Mouse (Mus musculus) spleen, embryonic (tissue): Measurements from ENCODE around the gene Patz1.

ENCODE experiments used
- CTCF ChIA-PET: fragments of 350-600 bp; sonication (Branson Sonifier 250); formaldehyde crosslinking; loops from one replicate; lab custom pipeline; 2022; lab: Charles Lee

Patz1 gene

DNA sequence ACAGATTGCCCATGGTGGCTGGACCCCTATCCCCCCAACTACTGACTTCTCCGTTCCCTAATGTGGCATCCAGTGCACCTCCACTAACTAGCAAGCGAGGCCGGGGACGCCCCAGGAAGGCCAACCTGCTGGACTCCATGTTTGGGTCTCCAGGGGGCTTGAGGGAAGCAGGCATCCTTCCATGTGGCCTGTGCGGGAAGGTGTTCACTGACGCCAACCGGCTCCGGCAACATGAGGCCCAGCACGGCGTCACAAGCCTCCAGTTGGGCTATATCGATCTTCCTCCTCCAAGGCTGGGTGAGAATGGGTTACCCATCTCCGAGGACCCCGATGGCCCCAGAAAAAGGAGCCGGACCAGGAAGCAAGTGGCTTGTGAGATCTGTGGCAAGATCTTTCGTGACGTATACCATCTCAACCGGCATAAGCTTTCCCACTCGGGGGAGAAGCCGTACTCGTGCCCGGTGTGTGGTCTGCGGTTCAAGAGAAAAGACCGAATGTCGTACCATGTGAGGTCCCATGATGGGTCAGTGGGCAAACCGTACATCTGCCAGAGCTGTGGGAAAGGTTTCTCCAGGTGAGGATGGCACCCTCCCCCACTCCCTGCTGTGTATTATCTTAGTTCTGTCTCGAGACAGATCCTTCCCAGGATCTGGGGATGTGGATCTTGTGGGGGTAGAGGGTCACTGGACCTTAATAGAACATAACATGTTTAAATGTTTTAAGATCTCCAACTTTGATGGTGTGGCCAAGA is 2.8 kb downstream of the Patz1 start:
- CTCF ChIA-PET, result interaction anchor here (0.5 to 1.2 kb wide), 2 partner anchors 23 kb away, joined by 3 to 11 read pairs; no protein-coding TSS in a partner anchor

DNA sequence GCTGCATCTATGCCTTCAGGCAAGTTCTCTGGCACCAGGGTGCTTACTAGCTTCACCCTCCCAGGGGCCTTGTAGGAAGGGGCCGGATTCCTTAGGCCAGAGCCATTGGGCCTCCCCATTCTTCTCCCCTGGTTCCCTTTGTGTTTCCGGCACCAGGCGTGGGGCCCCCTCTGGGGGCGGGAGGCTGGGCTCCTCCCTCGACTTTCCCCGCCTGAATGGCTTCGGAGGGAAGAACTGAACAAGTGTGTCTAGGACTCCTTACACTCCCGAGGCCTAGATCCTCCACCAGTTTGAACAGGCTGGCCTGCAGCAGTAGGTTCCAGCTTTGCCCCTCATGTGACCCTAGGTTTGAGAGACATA is 3.4 kb downstream of the Patz1 start:
- CTCF ChIA-PET, result interaction anchor here (0.5 kb wide), 1 partner anchor 24 kb away, joined by 3 read pairs; no protein-coding TSS in a partner anchor

DNA sequence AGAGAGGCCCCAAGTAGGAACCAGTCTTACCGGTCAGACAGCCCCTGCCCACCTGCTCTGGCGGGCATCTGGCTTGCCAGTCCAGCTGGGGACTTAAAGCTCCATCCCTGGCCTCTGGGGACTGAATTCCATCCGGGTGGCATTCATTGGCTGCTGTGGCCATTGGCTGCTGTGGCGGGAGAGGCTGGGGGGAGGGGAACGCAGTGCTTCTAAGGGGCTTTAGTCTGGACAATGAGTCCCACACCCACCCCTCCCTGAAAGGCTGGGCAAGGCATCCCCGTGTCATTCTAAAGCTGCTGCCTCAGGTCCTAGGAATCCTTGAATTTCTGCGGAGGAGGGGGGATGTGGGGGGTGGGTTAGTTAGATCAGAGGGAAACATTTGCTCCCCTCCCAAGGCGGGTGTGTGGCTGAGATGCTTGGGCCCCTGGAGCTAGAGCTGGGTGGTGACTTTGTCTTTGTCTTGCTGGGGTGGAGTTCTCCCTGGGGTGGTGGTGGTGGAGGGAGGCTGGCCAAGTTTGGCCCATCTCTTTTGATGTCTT is 4.1 kb downstream of the Patz1 start:
- CTCF ChIA-PET, result no interaction called here

DNA sequence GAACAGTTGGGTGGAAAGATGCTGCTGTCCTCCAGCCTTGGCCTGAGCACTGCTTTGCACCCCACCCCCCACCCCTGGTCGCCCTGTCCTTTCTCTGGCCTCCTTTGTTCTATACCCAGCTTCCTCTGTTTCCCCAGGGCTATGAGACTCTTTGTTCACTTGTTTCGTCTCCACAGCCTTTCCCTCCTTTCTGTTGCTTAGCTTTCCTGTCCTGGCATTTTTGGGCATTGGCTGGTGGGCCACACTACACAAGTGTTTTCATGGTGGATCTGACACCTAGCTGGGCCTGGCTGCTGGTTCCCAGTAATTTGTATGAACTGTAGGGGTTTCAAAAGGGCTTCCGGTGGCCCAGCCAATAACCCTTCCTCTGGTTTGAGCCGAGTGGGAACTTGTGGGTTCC is 4.7 kb downstream of the Patz1 start:
- CTCF ChIA-PET, result no interaction called here

DNA sequence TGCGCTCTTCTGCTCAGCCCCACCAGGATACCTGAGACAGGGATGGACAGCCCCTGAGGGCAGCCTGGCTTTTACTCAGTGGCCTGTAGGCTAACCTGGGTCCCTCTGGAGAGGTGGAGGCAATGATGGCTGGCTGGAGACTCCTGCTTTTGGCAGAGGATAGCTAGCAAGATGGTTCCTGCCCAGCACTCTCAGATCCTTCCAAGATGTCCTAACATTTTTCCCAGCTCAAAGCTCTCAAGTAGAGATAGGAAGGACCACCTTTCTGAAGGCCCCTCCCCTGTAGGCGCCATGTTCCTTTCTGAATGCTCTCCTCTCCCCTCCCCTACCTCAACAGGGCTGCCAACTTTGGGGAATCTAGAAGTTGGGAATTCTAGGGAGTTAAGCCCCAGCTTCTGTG is 6.0 kb downstream of the Patz1 start:
- CTCF ChIA-PET, result no interaction called here

DNA sequence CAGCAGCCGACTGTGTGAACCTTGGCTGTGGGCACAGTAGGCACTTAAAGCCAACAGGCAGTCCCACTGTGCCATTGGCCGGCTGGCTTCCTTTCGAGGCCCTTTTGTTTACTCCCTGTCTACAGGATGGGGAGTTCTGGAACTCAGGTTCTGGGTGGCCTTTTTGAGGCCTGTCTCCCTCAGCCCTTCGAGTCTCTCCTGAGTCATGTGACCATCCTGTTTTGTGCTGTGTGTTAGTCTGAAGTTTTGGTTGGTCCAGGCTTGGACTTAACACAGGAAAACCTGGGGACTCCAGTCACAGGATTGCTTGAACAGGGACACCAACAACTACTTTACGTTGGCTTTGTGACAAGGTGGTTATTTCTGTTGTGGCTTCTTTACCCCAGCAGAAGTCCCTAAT is 7.4 kb downstream of the Patz1 start:
- CTCF ChIA-PET, result no interaction called here

DNA sequence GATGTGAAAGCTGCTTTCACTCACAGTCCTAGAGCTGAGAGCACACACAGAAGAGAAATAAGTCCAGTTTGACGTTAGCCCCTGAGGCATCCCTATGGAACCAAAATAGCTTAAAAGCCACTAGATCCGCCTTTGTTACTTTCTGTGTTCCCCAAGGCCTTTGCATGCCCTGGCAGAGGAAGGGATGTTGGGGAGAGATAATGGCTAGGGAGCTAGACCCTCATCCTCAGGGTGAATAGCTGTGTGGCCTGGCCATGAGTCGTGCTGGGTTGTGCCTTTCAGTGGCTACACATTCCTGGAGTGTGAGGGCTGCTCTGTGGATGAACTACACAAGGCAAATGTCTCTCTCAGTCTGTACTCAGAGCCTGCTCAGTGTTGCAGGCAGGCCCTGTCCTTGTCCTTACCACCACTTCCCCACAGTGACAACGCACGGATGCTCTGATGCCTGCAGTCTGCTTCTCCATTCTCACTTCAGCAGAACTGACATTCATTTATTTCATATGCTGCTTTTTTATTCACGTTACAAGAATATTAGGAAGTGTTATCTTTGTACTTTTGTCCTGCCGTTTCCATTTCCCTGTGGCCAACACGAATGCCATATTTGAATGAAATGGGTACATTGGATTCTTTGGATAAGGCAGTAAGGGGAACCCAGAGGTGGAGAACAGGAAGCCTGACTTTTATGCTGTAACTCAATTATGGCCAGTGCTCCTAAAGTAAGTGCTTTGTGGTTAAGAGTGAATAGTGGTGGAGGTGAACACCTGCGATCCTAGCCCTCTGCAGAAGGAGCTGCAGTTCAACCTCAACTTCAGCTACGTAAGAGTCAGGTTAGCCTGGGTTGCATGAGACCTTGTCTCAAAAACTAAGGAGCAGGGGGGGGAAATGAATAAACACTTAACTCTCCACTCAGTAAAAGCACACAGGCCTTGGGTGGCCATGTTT is 9.5 kb downstream of the Patz1 start:
- CTCF ChIA-PET, result no interaction called here

DNA sequence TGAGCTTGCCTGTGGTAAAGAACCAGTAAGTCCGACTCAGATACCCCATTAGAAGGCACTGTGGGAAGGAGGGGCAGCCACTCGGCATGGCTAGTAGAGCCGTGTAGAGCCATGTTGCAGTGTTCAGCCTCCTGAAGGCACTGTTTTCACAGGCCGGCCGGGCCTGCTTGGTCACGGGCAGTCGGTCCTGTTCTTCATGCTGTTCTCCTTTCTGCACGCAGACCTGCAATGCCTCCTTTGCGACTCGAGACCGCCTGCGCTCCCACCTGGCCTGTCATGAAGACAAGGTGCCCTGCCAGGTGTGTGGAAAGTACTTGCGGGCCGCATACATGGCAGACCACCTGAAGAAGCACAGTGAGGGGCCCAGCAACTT is 10.1 kb downstream of the Patz1 start:
- CTCF ChIA-PET, result no interaction called here

- CTCF ChIA-PET, result no interaction called here
These were observed 12.4 kb downstream of the Patz1 start for GRCm38 (mm10) chr11:3301075-3301474.

DNA sequence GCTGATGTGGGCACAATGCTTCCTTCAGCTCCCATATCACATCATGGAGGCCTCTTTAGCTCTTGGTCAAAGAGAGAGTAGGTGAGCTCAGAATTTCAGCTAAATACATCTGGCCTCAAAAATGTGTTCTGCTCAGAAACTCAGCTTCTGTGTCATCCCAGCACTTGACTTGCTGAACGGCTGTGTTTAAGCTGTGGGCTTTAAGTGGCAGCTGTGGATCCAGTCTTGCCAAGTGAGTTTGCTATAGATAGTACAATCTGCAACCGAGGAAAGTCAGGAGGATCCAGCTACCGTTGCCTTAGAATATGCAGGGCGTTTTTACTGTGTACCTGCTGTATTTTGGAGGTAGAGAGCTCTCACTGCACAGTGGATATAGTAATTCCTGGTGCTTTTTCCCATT is 13.7 kb downstream of the Patz1 start:
- CTCF ChIA-PET, result interaction anchor here (0.5 kb wide), 1 partner anchor 105 kb away, joined by 7 read pairs; no protein-coding TSS in a partner anchor

DNA sequence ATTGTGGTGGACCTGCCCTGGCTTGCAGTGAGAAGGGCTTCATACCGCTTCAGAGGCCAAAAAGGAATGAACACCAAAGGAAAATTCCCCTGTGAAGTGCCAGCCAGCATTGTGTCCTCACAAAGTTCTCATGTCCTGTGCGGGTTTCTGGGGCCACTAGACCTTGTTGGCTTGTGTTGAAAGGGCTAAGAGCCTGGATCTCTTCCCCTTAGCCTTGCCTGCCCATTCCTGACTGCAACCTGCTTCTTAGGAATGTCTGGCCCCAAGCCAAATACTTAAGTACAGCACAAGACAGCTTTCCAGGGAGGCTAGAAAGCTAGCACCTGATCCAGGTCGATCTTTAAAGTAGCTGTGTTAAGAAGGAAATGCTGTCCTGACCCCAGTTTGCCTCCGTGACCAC is 14.1 kb downstream of the Patz1 start:
- CTCF ChIA-PET, result interaction anchor here (0.5 kb wide), 2 partner anchors 15 to 105 kb away, joined by 3 to 7 read pairs; no protein-coding TSS in a partner anchor

DNA sequence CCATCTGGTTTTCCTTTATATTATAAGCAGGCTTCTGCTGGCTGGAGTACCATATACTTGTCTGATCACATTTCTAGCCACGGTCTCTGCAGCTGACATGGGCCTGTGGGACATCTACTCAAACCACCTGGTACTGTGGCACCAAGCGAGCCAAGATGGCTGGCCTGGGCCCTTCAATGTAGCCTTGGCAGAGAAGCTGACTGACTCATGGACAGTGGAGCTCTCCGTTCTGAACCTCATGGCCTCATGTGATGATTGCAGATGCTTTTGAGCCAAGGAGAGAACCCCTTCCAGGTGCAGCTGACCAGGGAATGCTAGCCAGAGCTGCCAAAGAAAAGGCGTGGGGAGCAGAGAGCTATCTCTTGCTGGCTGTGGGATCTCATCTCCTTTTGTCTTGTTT is 17.1 kb downstream of the Patz1 start:
- CTCF ChIA-PET, result no interaction called here

GRCm38 (mm10) chr11:3307875-3308274 is 19.2 kb downstream of the Patz1 start:
- CTCF ChIA-PET, result no interaction called here

DNA sequence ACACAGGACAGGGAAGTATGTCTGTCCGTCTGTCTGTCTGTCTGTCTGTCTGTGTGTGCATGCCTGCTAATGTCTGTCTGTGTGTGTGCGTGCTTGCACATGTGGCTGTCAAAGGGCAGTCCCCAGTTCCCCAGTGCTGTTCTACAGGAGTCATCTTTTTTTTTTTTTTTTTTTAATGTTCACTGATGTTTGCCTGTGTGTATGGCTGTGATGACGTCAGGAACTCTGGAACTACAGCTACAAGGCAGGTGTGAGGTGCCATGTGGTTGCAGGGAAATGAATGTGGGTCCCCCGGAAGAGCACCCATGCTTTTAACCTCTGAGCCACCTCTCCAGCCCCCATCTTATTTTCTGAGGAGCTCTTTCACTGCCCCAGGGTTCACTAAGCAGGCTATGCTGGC is 21.2 kb downstream of the Patz1 start:
- CTCF ChIA-PET, result no interaction called here

DNA sequence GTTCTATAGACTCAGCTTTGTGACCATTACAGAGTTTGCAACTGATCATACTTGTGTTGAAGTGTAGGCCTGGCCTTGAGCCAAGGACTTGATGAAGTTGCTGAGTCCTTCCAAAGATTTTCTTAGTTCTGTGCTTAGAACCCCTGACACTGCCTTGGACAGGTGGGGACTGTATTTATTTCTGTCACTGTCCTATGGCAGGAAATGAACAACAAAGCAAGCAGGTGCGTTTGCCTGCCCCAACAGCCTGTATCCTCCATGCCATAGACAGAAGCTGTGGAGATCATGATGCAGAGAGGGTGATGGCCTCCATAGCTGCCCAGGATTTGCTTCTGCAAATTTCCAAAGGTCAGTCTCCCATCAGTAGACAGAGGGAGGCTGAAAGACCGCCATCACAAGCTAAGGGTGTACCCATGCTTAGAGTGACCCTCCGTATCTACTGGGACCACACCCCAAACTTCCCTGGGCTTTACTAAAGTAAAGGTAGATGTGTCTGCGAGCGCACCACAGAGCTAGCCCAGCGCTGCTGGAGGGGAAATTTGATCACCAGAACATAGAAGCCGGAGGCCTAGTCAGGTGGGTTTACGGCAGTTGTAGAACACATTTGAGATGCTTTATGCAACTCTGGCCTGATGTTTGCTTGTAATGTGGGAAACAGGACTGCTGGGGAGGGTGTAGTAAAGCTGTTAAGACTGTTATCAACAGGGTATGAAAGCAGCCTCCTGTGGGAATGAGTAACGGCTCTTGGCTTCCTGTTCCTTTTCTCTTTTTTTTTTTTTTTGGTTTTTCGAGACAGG is 22.3 kb downstream of the Patz1 start:
- CTCF ChIA-PET, result no interaction called here

GRCm38 (mm10) chr11:3311586-3312347 is 23.1 kb downstream of the Patz1 start:
- CTCF ChIA-PET, result no interaction called here

- CTCF ChIA-PET, result interaction anchor here (1.2 kb wide), 1 partner anchor 15 kb away, joined by 4 read pairs; no protein-coding TSS in a partner anchor
These were observed 24.6 kb downstream of the Patz1 start for GRCm38 (mm10) chr11:3313294-3313693.

- CTCF ChIA-PET, result interaction anchor here (0.7 to 1.2 kb wide), 3 partner anchors 14 to 32 kb away, joined by 3 to 11 read pairs (median 4); no protein-coding TSS in a partner anchor
These were observed 25.5 kb downstream of the Patz1 start for GRCm38 (mm10) chr11:3314148-3314547.

GRCm38 (mm10) chr11:3318286-3318685 is 29.6 kb downstream of the Patz1 start:
- CTCF ChIA-PET, result interaction anchor here (0.6 kb wide), 1 partner anchor 37 kb away, joined by 3 read pairs; no protein-coding TSS in a partner anchor

DNA sequence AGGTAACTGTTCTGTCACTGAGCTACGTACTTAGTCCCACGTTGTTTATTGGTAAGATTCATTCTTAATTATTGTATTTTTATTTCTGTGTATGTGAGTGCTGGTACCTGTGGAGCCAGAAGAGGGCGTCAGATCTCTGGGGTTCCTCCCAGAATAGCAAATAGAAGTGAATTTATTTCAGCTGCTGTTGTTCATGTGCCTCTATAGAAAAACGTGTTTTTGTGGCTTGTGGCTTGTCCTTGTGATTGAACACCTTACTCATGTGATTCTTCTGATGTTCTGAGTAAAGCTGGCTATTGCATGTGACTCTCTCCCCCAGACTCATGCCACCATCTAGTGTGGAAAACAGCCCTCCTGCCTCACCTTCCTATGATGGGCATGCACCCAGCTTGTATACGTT is 39.6 kb downstream of the Patz1 start:
- CTCF ChIA-PET, result interaction anchor here (0.6 to 1.5 kb wide), 4 partner anchors 14 to 62 kb away, joined by 3 to 4 read pairs (median 4); partner anchors contain the start of gene Drg1
